Mouse (Mus musculus): ENCODE data around the gene Gm10134.

Gm10134 gene

GRCm38 (mm10) chr2:28532938-28533771 lies 27.3 kb downstream of the Gm10134 start:
- DNase-seq (ENCODE audit: low spot score) = peak; percentile 86

DNA sequence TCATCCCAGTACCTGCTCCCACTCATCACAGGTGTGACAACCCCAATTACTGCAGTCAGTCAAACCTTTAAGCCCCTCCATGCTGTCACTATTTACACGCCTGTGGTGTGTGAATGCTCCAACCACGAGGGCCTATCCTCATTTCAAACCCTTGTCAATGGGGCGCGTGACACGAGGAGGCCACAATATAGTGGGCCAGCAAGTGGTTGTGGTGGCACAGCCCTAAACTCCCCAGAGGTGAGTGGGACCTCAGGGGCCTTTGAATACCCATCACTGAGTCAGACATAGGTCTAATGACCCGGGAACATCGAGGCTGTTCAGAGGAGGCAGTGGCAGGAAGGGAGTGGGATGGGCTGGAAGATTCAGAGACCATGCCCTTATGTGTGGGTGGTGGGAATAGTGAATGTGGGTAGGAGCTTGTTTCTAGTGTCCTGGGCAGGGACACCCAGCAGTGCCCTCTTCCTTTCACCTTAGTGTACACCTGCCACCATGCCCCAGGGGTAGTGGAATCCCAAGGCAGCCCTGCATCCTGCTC lies 28.1 kb downstream of the Gm10134 start:
- no peak for DNase-seq (ENCODE audit: low spot score)

DNA sequence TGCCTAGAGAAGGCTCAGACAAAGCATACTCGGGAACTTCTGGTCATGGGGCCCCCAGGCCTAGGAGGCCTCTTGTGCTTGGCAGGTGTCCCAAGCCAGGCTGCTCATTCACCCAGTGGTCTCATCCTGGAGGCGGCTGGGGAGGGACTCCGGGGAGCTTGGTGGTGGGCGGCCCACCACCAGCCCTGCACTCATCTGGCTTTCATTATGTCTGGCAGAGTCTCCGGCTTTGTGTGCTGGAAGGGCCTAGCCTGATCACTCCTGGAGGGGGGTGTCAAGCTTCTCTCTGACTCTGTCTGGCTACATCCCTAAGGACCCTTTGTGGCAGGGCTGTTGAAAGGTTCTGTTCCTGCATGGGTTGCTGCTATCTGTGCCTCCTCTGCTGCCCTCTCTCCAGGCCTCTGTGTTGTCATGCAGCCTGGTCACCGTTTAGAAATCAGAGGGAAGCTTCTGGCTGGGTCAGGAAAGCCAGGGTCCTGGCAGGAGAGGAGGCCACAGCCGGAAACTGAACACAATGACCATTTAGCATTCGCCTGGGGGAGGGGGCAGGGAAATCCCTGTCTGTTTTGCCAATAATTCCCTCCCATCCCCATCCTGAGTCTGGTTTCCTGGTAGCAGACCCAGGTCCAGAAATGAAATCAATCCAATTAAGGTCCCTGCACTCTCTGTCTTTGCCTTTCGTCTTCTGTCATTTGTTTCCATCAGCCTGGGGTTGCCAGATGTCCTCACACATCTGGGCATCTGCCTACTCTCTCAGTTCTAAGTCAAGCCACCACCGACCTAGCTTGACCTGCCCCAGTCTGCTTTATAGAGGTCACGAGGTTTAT lies 28.8 kb downstream of the Gm10134 start:
- DNase-seq (ENCODE audit: low spot score) = no peak

DNA sequence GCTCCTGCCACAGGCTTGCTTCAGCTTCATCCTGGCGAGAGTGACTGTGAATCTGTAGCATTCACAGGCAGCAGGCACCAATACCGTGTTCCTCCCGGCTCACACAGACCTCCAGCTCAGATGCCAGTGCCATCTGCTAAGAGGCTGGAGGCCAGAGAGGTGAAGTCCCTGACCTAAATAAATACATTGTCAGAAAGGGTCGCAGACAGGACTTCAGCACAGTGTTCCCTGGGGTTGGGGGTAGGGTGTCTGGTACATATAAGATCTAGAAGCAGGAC lies 29.3 kb downstream of the Gm10134 start:
- DNase-seq (ENCODE audit: low spot score) = no peak

GRCm38 (mm10) chr2:28535650-28536049 lies 29.8 kb downstream of the Gm10134 start:
- DNase-seq (ENCODE audit: low spot score) = no peak

DNA sequence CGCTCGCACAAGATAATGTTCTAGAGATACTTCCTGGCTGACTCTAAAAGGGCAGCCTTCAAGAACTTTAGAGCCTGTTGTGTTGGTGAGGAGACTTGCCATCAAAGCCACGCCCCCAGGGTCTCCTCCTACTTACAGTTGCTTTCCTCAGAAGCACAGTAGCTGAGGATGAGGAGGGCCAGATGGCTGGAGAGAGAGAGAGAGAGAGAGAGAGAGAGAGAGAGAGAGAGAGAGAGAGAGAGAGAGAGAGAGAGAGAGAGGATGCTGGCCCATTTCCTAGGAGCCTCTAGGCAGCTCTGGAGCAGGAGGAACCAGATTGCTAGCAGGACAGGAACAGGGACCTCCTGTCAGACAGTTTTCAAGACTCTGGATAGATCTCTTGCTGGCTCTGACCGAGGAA lies 30.3 kb downstream of the Gm10134 start:
- DNase-seq (ENCODE audit: low spot score) = no peak

DNA sequence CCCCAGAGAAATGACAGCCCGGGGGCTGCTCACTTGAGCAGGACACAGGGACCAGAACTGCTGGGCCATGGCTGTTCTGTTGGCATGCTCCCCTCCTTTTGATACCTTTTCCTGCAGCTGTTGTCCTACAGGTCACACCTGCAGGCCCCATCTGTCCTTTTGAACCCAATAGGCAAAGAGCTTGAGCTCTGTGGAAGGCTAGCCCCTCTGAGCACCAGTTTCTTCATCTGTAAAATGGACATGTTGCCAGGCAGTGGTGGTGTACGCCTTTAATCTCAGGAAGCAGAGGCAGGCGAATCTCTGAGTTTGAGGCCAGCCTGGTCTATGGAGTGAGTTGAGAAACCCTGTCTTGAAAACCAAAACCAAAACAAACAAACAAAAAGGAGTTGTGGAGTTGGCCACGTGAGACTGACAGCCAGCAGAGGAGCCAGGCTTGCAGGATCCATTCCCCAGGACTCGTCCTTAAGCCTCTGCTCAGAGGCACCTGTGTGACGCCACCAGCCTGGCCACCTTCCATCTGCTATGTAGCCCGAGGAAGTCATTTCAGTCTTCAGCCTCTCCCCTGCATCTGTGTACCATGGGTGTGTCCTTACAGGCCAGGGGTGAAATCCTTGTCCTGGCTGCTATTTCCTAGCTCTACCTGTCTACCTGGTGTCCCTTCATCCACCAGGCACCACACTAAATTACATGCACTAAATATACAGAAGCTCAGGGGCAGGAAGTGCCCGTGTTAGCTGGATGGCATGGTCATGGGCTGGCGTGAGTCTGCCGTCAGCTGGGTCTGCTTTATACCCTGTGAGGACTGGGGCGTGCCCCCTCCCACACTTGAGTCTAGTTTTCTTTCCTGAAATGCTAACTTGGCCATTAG lies 31.1 kb downstream of the Gm10134 start:
- DNase-seq (ENCODE audit: low spot score) = no peak

DNA sequence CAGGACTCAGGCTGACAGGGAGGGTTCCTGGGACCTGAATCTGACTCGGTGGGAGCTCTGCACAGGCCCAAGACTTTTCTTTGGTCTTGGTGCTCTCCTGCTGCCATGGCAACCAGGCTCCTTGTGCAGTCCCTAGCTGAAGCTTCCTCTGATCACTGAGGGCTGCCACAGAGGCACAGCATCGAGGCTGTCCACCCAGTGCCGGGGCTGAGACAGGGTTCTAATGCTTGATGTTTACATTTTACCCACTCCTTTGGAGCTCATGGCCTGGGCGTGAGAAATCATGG lies 31.7 kb downstream of the Gm10134 start:
- DNase-seq (ENCODE audit: low spot score) = no peak

DNA sequence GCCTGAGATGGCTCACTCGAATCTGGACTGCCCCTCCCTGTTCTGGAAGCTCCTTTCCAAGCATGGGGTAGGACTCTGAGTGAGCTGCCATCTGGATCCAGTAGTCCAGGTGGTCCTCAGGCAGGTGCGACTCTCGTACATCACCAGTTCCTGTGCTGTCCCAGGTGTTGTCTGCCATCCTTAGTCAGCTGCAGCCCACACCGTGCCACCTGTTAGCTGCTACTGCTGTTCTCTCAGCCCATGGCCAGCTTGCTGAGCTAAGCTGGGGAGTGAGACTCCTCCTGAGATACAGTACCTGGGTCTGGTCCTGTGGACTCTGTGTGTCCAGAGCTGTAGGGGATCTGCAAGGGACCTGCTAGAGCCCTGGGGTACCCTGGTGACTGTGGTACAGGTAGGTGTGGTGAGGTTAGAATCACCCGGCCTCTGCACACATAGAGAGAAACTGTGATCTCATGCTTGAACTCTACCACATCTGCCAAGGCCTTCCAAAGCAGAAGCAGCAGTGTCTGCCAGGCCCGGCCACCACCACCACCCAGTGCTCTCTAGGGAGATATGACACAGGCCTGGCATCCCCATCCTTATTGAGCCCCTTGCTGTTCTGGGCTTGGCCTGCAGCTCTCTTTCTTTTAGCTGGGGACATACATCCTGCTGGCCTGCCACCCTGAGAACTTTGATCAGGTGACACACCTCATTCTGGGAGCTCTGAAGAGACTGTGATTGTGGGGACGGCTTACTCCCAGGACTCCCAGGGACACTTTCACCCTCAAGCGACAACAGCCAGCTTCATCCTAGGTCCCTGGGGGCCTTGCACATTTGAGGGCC lies 32.3 kb downstream of the Gm10134 start:
- no peak for DNase-seq (ENCODE audit: low spot score)

DNA sequence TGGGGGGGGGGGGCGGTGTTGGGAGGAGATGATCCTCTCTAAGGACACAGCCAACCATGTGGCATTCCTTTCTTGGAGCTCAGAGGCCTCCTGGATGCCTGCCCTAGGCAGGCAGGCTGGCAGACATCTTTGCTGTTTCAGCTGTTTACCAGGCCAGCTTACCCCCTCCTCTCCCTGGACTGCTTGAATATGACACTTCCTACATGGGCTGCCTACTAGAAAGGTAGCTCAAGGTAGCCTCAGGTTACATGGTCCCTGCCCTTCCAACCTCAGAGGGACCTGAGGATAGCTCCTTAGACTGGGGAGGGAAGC lies 32.9 kb downstream of the Gm10134 start:
- no peak for DNase-seq (ENCODE audit: low spot score)

GRCm38 (mm10) chr2:28539206-28539605 lies 33.3 kb downstream of the Gm10134 start:
- DNase-seq (ENCODE audit: low spot score) = no peak

- DNase-seq (ENCODE audit: low spot score) = no peak
These were observed 34.1 kb downstream of the Gm10134 start for GRCm38 (mm10) chr2:28539949-28540348.

- no peak for DNase-seq (ENCODE audit: low spot score)
These were observed 34.8 kb downstream of the Gm10134 start for GRCm38 (mm10) chr2:28540587-28541227.

DNA sequence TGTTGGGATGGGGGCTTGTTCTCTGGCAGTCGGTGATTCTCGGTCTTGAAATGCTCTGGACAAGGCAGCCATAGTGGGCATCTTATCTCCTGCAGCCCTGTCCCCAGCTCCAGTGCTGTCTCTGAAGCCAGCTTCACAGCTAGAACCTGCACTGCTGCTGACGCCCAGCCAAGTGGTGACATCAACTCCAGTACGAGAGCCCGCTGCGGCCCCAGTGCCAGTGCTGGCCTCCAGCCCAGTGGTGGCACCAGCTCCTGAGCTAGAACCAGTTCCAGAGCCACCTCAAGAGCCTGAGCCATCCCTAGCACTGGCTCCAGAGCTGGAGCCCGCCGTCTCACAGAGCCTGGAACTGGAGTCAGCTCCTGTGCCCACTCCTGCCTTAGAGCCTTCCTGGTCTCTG lies 38.0 kb downstream of the Gm10134 start:
- no peak for DNase-seq (ENCODE audit: low spot score)

DNA sequence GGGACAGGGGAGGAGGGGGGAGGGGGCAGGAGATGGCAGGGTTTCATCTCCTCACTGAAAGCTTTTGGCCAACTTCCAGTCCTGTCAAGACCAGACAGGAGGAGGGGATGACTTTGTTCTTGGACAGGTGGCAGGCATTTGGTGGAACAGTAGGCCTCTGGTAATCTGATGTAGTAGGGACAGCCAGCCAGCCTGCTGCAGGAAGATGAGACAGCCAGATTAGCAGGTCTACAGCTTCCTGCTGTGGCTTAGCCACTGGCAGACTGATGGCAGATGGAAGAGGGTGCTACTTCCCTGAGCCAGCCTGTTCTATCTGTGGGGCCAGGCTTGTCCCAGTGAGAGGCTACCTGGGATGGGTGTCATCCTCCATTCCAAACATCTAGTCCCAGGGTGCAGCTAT lies 40.1 kb downstream of the Gm10134 start:
- DNase-seq (ENCODE audit: low spot score) = no peak

GRCm38 (mm10) chr2:28546560-28546959 lies 40.7 kb downstream of the Gm10134 start:
- DNase-seq (ENCODE audit: low spot score) = no peak

GRCm38 (mm10) chr2:28547237-28548172 lies 41.6 kb downstream of the Gm10134 start:
- peak; percentile 56 for DNase-seq (ENCODE audit: low spot score)

- no peak for DNase-seq (ENCODE audit: low spot score)
These were observed 43.3 kb downstream of the Gm10134 start for GRCm38 (mm10) chr2:28549157-28549556.

GRCm38 (mm10) chr2:28552301-28552700 lies 46.4 kb downstream of the Gm10134 start:
- no peak for DNase-seq (ENCODE audit: low spot score)
